Mouse (Mus musculus) lung, embryonic 15.5 days (tissue): ENCODE results near the gene 0610010K14Rik. TPM values are rescaled to one million over a fixed set of nuclear protein-coding genes. Genes with fewer than 3 reads are reported as not detected.
A peak's percentile ranks its signal among the peaks of the same experiment; 100 is the strongest.

Experiments used
- ATAC-seq: fragments of 200-750 bp; cut with Nextera tagmentation; 2 replicates; pipeline ENCODE4 v1.8.0; 2017; ENCODE audit warnings: moderate number of reproducible peaks, borderline replicate concordance; ENCODE audit not compliant: low FRiP score, low TSS enrichment; ENCODE audit errors: extremely low read depth
- H3K27ac ChIP-seq: fragments of 300-500 bp; sonication (generic); 2 replicates; pipeline ENCODE4 v1.5.1; 2015; ENCODE audit warnings: moderate library complexity, mild to moderate bottlenecking, inconsistent platforms
- H3K27me3 ChIP-seq: fragments of 300-500 bp; sonication (generic); 2 replicates; pipeline ENCODE4 v1.6.1; 2015; ENCODE audit warnings: inconsistent platforms
- H3K36me3 ChIP-seq: fragments of 300-500 bp; sonication (generic); 2 replicates; pipeline ENCODE4 v1.6.1; 2015; ENCODE audit warnings: inconsistent platforms
- H3K4me1 ChIP-seq: fragments of 300-500 bp; sonication (generic); 2 replicates; pipeline ENCODE4 v1.6.1; 2015; ENCODE audit warnings: inconsistent platforms
- H3K4me2 ChIP-seq: fragments of 300-500 bp; sonication (generic); 2 replicates; pipeline ENCODE4 v1.6.1; 2015; ENCODE audit warnings: inconsistent platforms, mild to moderate bottlenecking, moderate library complexity
- H3K4me3 ChIP-seq: fragments of 300-500 bp; sonication (generic); 2 replicates; pipeline ENCODE4 v1.5.1; 2015; ENCODE audit warnings: mild to moderate bottlenecking, inconsistent platforms
- H3K9ac ChIP-seq: fragments of 300-500 bp; sonication (generic); 2 replicates; pipeline ENCODE4 v1.6.1; 2015; ENCODE audit warnings: inconsistent platforms
- H3K9me3 ChIP-seq: fragments of 300-500 bp; sonication (generic); 2 replicates; pipeline ENCODE4 v1.6.1; 2016; ENCODE audit warnings: inconsistent platforms
- WGBS: fragments of 180-500 bp; shearing (Covaris S2); methylation state at CpG from one replicate; pipeline ENCODE4 v1.1.7; 2015; 5-methylcytosine and 5-hydroxymethylcytosine counted together
- microRNA counts: library from miRNA; unstranded; fragments of <30 nt; microRNA quantifications from one replicate; lab custom pipeline; 2016
- microRNA-seq: library from miRNA; unstranded; fragments of <30 nt; microRNA quantifications from one replicate; pipeline ENCODE4, GENCODE M21; 2016
- polyA plus RNA-seq: library from polyadenylated mRNA; unstranded; fragments of >200 nt; fragmentation: Nextera tagmentation; extraction: Ambion mirVana; gene quantifications from 2 replicates; pipeline ENCODE4 v1.2.1, GENCODE M21; 2015

Gene 0610010K14Rik
- polyA plus RNA-seq, 1 experiment from 2014 or later: 175 TPM

DNA sequence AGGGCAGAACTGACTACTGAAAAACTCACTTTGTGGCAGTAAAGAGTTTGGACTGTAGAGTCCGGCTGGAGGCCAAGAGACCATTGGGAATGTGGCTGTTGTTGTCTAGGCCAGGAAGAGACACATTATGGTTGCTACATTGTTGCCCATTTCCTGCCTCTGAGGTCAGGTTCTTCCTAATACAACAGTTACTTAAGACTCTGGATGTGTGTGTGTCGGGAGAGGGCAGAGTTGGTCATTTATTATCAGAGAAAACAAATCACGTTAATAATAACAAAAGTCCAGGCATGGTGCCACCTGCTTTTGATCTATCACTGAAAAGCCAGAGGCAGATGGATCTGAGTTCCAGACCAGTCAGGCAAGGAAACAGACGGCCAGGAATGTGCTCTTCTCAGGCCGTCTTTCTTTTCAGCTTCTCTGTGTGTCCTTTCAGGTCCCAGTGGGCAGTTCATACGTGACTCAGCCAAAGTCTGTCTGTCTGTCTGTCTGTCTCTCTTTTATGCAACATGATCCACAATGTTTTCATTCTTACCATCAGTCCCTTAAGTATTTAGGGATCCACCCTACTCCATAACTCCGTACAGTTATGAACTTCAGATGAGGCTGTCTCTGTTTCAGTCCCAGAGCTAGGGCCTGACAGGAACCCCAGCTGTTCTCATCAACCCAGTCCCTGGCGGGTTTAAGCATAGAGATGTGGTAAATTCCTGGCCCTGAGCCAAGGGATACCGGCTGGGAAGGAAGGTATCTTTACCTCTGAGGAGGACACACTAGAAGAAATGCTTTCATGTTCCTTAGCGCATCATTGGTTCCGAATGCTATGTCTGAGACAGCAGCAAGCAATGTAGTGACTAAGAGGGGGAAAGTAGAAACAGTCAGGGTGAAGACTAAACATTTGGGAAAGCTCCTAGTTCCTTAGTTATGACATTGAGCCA lies 44.1 kb downstream of the 0610010K14Rik start:
- Histone ChIP-seq H3K4me3 (no peak overlapping the region), H3K27me3 (no peaks in the 10 kb centered on the region), H3K9me3 (no peaks in the 10 kb centered on the region), H3K27ac (peak overlapping the region; percentile 54), H3K9ac (no peak overlapping the region), H3K4me1 (peaks cover 15% of the 10 kb centered on the region; the same call in 1 of the 2 replicates), H3K4me2 (peak overlapping the region; percentile 13; the same call in 1 of the 2 replicates), H3K36me3 (no peaks in the 10 kb centered on the region)
- WGBS: 36% methylated on average over 11 of the region's 11 CpGs
- ATAC-seq: peak; percentile 59

DNA sequence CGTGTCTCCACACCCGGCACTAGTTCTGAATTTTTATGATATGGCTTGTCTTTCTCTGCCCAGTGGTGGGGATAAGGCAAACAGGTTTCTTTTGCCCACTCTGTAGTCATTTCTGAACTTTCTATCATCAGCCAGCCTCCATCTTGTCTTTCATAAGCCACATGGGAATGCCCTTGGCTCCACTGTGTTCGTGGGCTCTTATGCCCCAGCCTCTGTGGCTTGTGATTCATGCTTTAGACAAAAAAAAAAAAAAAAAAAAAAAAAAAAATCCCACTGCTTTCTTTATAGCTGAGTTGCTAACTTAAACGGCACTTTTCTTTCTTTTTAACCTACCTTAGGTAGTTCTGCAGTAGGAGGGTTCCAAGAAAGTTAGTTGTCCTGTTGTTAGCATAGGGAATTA lies 45.6 kb downstream of the 0610010K14Rik start:
- Histone ChIP-seq H3K36me3 (no peaks in the 10 kb centered on the region), H3K27me3 (no peaks in the 10 kb centered on the region), H3K9ac (no peak overlapping the region), H3K4me3 (no peak overlapping the region), H3K27ac (no peak overlapping the region), H3K9me3 (no peaks in the 10 kb centered on the region), H3K4me2 (no peak overlapping the region), H3K4me1 (peaks cover 15% of the 10 kb centered on the region; the same call in 1 of the 2 replicates)
- ATAC-seq: no peak
- WGBS: 76% methylated on average over 4 of the region's 4 CpGs

DNA sequence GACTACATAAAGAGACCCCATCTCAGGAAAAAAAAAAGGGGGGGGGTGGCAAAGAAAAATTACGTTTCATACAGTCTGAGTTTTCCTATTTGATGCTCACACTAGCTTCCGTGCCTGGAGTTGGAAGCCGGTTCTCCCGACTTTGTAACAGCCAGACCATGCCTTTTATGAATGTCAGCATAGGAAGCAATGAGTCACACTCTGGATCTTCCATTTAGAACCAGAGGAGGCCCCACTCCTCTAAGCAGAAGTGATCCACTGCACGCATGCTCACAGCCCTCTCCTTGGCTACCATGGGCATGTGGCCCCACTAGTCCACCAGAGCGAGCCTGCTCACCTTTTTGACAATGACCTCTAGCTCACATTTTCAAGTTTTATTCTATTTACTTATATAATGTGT lies 46.5 kb downstream of the 0610010K14Rik start:
- Histone ChIP-seq H3K4me2 (no peak overlapping the region), H3K4me3 (no peak overlapping the region), H3K9me3 (no peaks in the 10 kb centered on the region), H3K9ac (no peak overlapping the region), H3K27ac (no peak overlapping the region), H3K36me3 (no peaks in the 10 kb centered on the region), H3K4me1 (peaks cover 15% of the 10 kb centered on the region; the same call in 1 of the 2 replicates), H3K27me3 (no peaks in the 10 kb centered on the region)
- no peak for ATAC-seq
- 75% methylated on average over 6 of the region's 6 CpGs for WGBS

DNA sequence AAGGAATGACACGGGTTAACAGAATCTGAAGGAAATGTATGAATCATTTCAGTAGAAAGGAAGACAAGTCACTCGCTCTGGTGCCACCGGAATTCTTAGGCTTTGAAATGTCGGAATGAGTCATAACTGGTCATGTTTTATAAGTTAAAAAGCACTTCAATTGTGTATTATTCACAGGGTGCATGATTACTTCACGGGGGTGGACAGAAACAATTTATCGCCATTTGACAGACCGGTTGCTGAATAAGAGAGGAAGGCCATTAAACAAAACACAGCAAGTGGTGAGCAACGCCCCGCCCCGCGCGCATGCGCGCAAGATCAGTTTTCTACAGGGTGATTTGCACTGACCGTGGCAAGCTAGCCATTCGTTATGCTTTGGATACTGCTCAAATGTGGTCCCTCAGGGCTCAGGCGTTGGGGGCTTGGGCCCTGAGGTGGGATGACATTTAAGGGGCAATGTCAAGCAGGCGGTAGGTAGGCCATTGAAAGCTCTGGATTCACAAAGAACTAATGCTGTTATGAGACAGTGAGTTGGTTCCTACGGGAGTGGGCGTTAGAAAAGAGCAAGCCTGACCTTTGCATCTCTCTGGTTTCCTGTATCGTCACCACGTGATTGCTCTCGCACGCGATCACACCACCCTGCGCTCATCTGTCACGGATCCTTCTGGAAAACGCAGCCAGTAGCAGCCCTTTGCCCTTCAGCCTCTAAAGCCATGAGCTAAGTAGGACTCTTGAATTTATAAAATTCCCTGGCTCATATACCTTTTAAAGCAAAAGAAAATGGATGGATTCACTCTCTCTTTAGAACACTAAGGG lies 48.2 kb downstream of the 0610010K14Rik start:
- Histone ChIP-seq H3K36me3 (no peaks in the 10 kb centered on the region), H3K27ac (no peak overlapping the region), H3K9ac (no peak overlapping the region), H3K4me1 (peaks cover 15% of the 10 kb centered on the region; the same call in 1 of the 2 replicates), H3K27me3 (no peaks in the 10 kb centered on the region), H3K4me2 (no peak overlapping the region), H3K4me3 (no peak overlapping the region), H3K9me3 (no peaks in the 10 kb centered on the region)
- 77% methylated on average over 28 of the region's 28 CpGs for WGBS
- no peak for ATAC-seq

MicroRNA genes within 50 kb of the gene (microRNA counts, 519-probe panel; counts per million panel counts)
- microRNA mmu-miR-195 (lab: Ali Mortazavi, UCI) (780 counts per million, percentile 2 among the panel's probes with 10 or more counts), microRNA mmu-miR-497 (lab: Ali Mortazavi, UCI) (2,451 counts per million, percentile 47 among the panel's probes with 10 or more counts)

Small RNAs within 50 kb of the gene (microRNA-seq; reads per million reads assigned to microRNA genes)
- gene Mir195a (1,803 reads per million, percentile 81 among the genes with 10 or more reads in this experiment), gene Mir497 (not detected), gene Mir497b (not detected)

Other genes starting within 250 kb of the 0610010K14Rik start
- gene Gabarap, start 246.8 kb downstream of the 0610010K14Rik start, polyA plus RNA-seq: 453 and 455 TPM in 2 replicates
- 75.0 and 78.2 TPM in 2 replicates for gene Phf23, start 242.1 kb downstream of the 0610010K14Rik start, polyA plus RNA-seq
- 34.7 and 40.3 TPM in 2 replicates for gene Dvl2, start 237.3 kb downstream of the 0610010K14Rik start, polyA plus RNA-seq
- 73.9 and 81.3 TPM in 2 replicates for gene Acadvl, start 222.5 kb downstream of the 0610010K14Rik start, polyA plus RNA-seq
- gene Dlg4, start 221.0 kb downstream of the 0610010K14Rik start, polyA plus RNA-seq: 5.6 and 5.9 TPM in 2 replicates
- 0.23 and 0.29 TPM in 2 replicates for gene Asgr1, start 183.8 kb downstream of the 0610010K14Rik start, polyA plus RNA-seq
- 0.19 and 0.47 TPM in 2 replicates for gene Asgr2, start 145.3 kb downstream of the 0610010K14Rik start, polyA plus RNA-seq
- 3.9 and 4.3 TPM in 2 replicates for gene Mgl2, start 107.6 kb downstream of the 0610010K14Rik start, polyA plus RNA-seq
- 0.65 and 1.2 TPM in 2 replicates for gene Clec10a, start 81.7 kb downstream of the 0610010K14Rik start, polyA plus RNA-seq
- gene Slc16a11, start 25.2 kb downstream of the 0610010K14Rik start, polyA plus RNA-seq: 0.79 and 1.1 TPM in 2 replicates
- 5.5 and 6.0 TPM in 2 replicates for gene Slc16a13, start 16.9 kb downstream of the 0610010K14Rik start, polyA plus RNA-seq
- 30.2 and 33.9 TPM in 2 replicates for gene Bcl6b, start 8.1 kb downstream of the 0610010K14Rik start, polyA plus RNA-seq
- gene Gm21988, start 1.9 kb upstream of the 0610010K14Rik start, polyA plus RNA-seq: 10.8 and 11.0 TPM in 2 replicates
- gene Rnasek, start 1.9 kb upstream of the 0610010K14Rik start, polyA plus RNA-seq: 179 and 183 TPM in 2 replicates
- 7.0 TPM in 2 replicates for gene Alox12, start 17.4 kb upstream of the 0610010K14Rik start, polyA plus RNA-seq
- 0.34 and 1.7 TPM in 2 replicates for gene Alox12e, start 84.7 kb upstream of the 0610010K14Rik start, polyA plus RNA-seq
- 0.45 and 0.93 TPM in 2 replicates for gene Alox15, start 114.1 kb upstream of the 0610010K14Rik start, polyA plus RNA-seq
- 38.1 and 38.2 TPM in 2 replicates for gene Pelp1, start 172.1 kb upstream of the 0610010K14Rik start, polyA plus RNA-seq
- 15.3 and 19.3 TPM in 2 replicates for gene Arrb2, start 194.7 kb upstream of the 0610010K14Rik start, polyA plus RNA-seq
- 40.5 and 43.1 TPM in 2 replicates for gene Med11, start 214.0 kb upstream of the 0610010K14Rik start, polyA plus RNA-seq
- gene Zmynd15, start 221.5 kb upstream of the 0610010K14Rik start, polyA plus RNA-seq: 0.45 and 0.73 TPM in 2 replicates
- gene Cxcl16, start 222.1 kb upstream of the 0610010K14Rik start, polyA plus RNA-seq: 6.3 and 7.3 TPM in 2 replicates